ENCODE assay signal across 13 mouse cellular contexts in genomic region chr8:88012177-88012825, GRCm38 (mm10). TPM values are rescaled to one million over a fixed set of nuclear protein-coding genes. Genes with fewer than 3 reads are reported as not detected.
DNase-seq lines count a peak whose midpoint lies in the region; ATAC-seq lines count a peak whose summit lies in the region.
"Had no signal": no experiment of that assay in that cellular context is flagged by ENCODE, and none has a peak within 500 bp of the region (broad histone marks: within the 10 kb centered on the region; RNA-seq: fewer than 3 reads in every experiment).

No protein-coding gene starts in this region.

- H3K9ac ChIP-seq in liver, embryonic 12.5 days, result no peak overlapping the region
- H3K9ac ChIP-seq in hindbrain, embryonic 11.5 days (ENCODE audit: low read depth, low read length), result no peak overlapping the region
- no peak overlapping the region for H3K9ac ChIP-seq in neural tube, embryonic 12.5 days

- no peaks in the 10 kb centered on the region for H3K27me3 ChIP-seq in liver, embryonic 12.5 days (replicated peaks)
- no peaks in the 10 kb centered on the region for H3K27me3 ChIP-seq in hindbrain, embryonic 11.5 days (ENCODE audit: control insufficient read depth, insufficient read depth, low read length)
- no peaks in the 10 kb centered on the region for H3K27me3 ChIP-seq in neural tube, embryonic 12.5 days (replicated peaks)

- no peak for ATAC-seq in liver, embryonic 12.5 days
- 0 out of 2 replicates have a peak, but pooled peaks have one; percentile 30 for ATAC-seq in hindbrain, embryonic 11.5 days (ENCODE audit: low FRiP score)
- ATAC-seq in neural tube, embryonic 12.5 days (ENCODE audit: low FRiP score, low read depth), result peak; percentile 71
- ATAC-seq: intestine, embryonic 16.5 days had no signal

- peaks cover 13% of the 10 kb centered on the region; the same call in 1 of the 2 replicates for H3K4me1 ChIP-seq in liver, embryonic 12.5 days
- H3K4me1 ChIP-seq in hindbrain, embryonic 11.5 days (replicated peaks; ENCODE audit: control insufficient read depth, insufficient read depth, low read length), result no peaks in the 10 kb centered on the region
- peaks cover 15% of the 10 kb centered on the region for H3K4me1 ChIP-seq in neural tube, embryonic 12.5 days

- 75% methylated on average over 15 of the region's 15 CpGs for WGBS in liver, embryonic 12.5 days (ENCODE audit: insufficient replicate concordance)
- WGBS in hindbrain, embryonic 11.5 days, result 70% methylated on average over 15 of the region's 15 CpGs
- 44% methylated on average over 15 of the region's 15 CpGs for WGBS in neural tube, embryonic 12.5 days

- H3K36me3 ChIP-seq in liver, embryonic 12.5 days, result no peaks in the 10 kb centered on the region
- no peaks in the 10 kb centered on the region for H3K36me3 ChIP-seq in hindbrain, embryonic 11.5 days (ENCODE audit: control insufficient read depth, insufficient read depth, low read length)
- H3K36me3 ChIP-seq in neural tube, embryonic 12.5 days, result no peaks in the 10 kb centered on the region
- H3K36me3 ChIP-seq: limb, embryonic 10.5 days had no signal

- no peak overlapping the region for H3K4me2 ChIP-seq in liver, embryonic 12.5 days
- no peak overlapping the region for H3K4me2 ChIP-seq in hindbrain, embryonic 11.5 days (replicated peaks; ENCODE audit: low read depth, low read length)
- H3K4me2 ChIP-seq in neural tube, embryonic 12.5 days (replicated peaks), result no peak overlapping the region

- H3K4me3 ChIP-seq in liver, embryonic 12.5 days, result no peak overlapping the region
- no peak overlapping the region for H3K4me3 ChIP-seq in hindbrain, embryonic 11.5 days (ENCODE audit: low read depth, low read length)
- no peak overlapping the region for H3K4me3 ChIP-seq in neural tube, embryonic 12.5 days
- H3K4me3 ChIP-seq: erythroblast, embryonic 14.5 days; limb, embryonic 10.5 days had no signal

- no peaks in the 10 kb centered on the region for H3K9me3 ChIP-seq in liver, embryonic 12.5 days (replicated peaks)
- H3K9me3 ChIP-seq in hindbrain, embryonic 11.5 days (ENCODE audit: control insufficient read depth, low read length), result no peaks in the 10 kb centered on the region
- no peaks in the 10 kb centered on the region for H3K9me3 ChIP-seq in neural tube, embryonic 12.5 days
- H3K9me3 ChIP-seq: limb, embryonic 10.5 days had no signal

- peak; percentile 19 for DNase-seq in liver
- peak; percentile 51 for DNase-seq in adrenal gland, postnatal 25 days
- peak; percentile 27 for DNase-seq in hindbrain, embryonic 11.5 days (ENCODE audit: low spot score)
- DNase-seq in cerebellum, adult 11-12 months, result no peak
- DNase-seq in right cerebral cortex, postnatal 36 days (ENCODE audit: low spot score in 2 of 2), result no peak
- DNase-seq: cerebellum, postnatal 10 days; heart, adult 11 months; lung, postnatal 4 days had no signal

- no peak overlapping the region for H3K27ac ChIP-seq in liver, embryonic 12.5 days
- no peak overlapping the region for H3K27ac ChIP-seq in hindbrain, embryonic 11.5 days (ENCODE audit: low read depth, low read length)
- no peak overlapping the region for H3K27ac ChIP-seq in neural tube, embryonic 12.5 days
- H3K27ac ChIP-seq: limb, embryonic 10.5 days had no signal

RNA-seq across cellular contexts. Expression of gene Zfp423, which starts 52.9 kb away (rescaled TPM):
- polyA plus RNA-seq in liver, embryonic 12.5 days (2016; fragmentation: Nextera tagmentation; extraction: Ambion mirVana), result 2.1 and 2.5 TPM in 2 replicates
- total RNA-seq in adrenal gland, postnatal 25 days (2021), result 14.5 and 17.5 TPM in 2 replicates
- polyA plus RNA-seq in hindbrain, embryonic 11.5 days (2014; fragmentation: Nextera tagmentation; extraction: Ambion mirVana), result 43.3 and 49.5 TPM in 2 replicates
- 47.4 and 48.5 TPM in 2 replicates for polyA plus RNA-seq in neural tube, embryonic 12.5 days (2016; fragmentation: Nextera tagmentation; extraction: Ambion mirVana)
- polyA plus RNA-seq: erythroblast, embryonic 14.5 days had no signal

Comparison
In these comparisons a context has a peak if more than half of its experiments do, and no peak if none do; other contexts are left out.
1. DNase-seq: peak in liver (single experiment), adrenal gland, postnatal 25 days (single experiment) and hindbrain, embryonic 11.5 days (single experiment); none in cerebellum, adult 11-12 months (single experiment) and right cerebral cortex, postnatal 36 days (0 of 2).
2. RNA of gene Zfp423, which starts 52.9 kb away (polyA plus RNA-seq): 43.3 to 49.5 TPM in hindbrain, embryonic 11.5 days and 47.4 to 48.5 TPM in neural tube, embryonic 12.5 days; 2.1 to 2.5 TPM in liver, embryonic 12.5 days; every median in the first group is over 10 times any median in the second.